Mouse (Mus musculus) frontal cortex, adult 2 months (tissue): Measurements from ENCODE around the gene Camk1g. TPM values are rescaled to one million over a fixed set of nuclear protein-coding genes. Genes with fewer than 3 reads are reported as not detected.

Experiments used
- DNase-seq, 2 experiments: peaks; one replicate each; pipeline ENCODE4 v3.0.0; 2022; ENCODE audit warnings: low spot score in 1 of 2; ENCODE audit errors: extremely low spot score in 1 of 2
- polyA plus RNA-seq: library from polyadenylated mRNA; depleted of rRNA; stranded (reverse); fragments of >200 nt; gene quantifications from 2 replicates; pipeline ENCODE4 v1.2.3, GENCODE M21; 2012

Camk1g gene
- polyA plus RNA-seq, 1 experiment = 28.4 TPM

DNA sequence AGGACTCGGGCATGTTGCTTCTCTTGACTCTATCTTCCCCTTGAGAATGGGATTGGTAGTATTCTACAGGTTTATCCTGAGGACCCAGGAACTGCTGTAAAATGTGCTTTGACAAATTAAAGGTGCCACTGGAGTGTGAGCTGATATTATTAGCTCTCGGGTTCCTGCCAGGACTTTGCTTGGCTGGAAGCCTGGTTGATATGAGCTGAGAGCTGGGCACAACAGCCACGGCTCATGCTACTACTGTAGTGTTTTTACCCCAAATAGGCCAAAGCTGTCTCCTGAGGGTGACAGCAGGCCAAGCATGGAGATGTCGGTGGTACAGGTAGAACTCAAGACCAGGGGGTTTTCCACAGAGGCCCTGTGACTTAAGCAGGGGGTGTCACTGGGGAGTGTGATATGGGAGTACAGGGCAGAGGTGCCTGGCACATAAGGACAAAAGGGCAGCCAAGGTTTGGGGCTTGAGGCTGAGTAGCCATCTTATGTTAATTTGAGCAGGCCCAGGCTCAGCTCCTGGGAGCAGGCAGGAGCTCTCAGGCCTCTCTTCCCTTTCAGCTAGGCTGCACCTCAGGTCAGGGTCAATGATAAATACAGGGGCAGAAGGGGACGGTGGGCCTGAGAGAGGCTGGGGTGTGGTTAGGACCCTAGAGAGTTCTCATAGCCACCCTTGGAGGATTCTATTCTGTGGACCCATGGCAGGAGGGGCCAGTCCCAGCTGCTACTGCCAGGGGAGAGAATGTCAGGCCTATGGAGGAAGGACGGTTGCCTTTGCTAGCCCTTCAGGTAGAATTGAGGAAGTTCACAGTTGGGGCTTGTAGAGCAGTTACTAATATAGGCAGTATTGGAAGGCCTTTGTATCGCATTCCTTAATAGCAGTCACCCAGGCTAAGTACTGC, 33.7 kb downstream of the Camk1g start:
- no peak for DNase-seq

GRCm38 (mm10) chr1:193334546-193334945, 35.6 kb downstream of the Camk1g start:
- no peak for DNase-seq

- DNase-seq = no peak
Observed at GRCm38 (mm10) chr1:193333776-193334175, 36.3 kb downstream of the Camk1g start.

GRCm38 (mm10) chr1:193332671-193333070, 37.4 kb downstream of the Camk1g start:
- peak; percentile 64 to 65 for DNase-seq

DNA sequence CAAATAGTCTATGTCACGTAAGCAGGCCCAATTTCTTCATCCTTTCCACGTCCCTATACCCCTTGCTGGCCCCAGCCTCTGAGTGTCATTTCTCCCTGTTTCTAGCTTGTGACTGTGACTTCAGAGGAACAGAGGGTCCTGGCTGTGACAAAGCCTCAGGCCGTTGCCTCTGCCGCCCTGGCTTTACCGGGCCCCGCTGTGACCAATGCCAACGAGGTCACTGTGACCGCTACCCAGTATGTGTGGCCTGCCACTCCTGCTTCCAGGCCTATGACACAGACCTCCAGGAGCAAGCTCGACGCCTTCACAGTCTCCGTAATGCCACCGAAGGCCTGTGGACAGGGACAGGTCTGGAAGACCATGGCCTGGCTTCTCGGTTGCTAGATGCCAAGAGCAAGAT, 38.1 kb downstream of the Camk1g start:
- no peak for DNase-seq

DNA sequence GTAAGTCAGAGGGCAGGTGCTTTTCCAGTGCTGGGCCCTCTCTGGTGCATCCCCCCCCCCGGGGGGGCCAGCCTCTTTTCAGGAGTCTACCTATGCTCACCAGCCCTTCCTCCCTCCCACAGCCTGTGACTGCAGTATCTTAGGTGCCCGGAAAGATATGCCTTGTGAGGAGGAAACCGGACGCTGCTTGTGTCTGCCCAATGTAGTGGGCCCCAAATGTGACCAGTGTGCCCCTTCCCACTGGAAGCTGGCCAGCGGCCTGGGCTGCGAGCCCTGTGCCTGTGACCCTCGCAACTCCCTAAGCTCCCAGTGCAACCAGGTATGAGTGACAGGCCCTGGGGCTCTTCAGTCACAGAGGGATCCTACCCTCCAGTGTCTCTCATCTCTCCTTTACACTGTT, 39.5 kb downstream of the Camk1g start:
- DNase-seq = no peak

GRCm38 (mm10) chr1:193330172-193330571, 39.9 kb downstream of the Camk1g start:
- DNase-seq = peak; percentile 74 to 91

DNA sequence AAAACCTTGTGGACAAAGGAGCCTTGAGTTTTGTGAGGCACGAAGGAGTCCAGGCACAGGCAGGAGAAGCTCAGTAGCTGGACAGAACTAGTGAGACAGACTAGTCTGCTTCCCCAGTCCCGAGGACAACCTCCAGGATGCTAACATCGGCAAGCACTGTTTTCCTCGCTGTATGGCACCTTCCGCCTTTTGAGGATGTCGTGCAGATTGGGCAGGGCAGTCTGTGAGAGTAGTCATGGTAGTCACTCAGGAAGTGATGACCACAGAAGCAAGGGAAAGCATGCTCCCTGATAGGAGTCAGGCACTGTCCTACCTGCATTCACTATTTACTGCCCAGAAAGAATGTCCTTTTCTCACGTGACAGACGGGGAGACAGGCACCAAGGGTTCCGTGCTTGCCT, 40.5 kb downstream of the Camk1g start:
- no peak for DNase-seq

GRCm38 (mm10) chr1:193327686-193328085, 42.4 kb downstream of the Camk1g start:
- DNase-seq = no peak

GRCm38 (mm10) chr1:193327216-193327615, 42.9 kb downstream of the Camk1g start:
- DNase-seq = no peak

GRCm38 (mm10) chr1:193326456-193327145, 43.5 kb downstream of the Camk1g start:
- DNase-seq = no peak

- DNase-seq = no peak
Observed at GRCm38 (mm10) chr1:193325891-193326290, 44.2 kb downstream of the Camk1g start.

DNA sequence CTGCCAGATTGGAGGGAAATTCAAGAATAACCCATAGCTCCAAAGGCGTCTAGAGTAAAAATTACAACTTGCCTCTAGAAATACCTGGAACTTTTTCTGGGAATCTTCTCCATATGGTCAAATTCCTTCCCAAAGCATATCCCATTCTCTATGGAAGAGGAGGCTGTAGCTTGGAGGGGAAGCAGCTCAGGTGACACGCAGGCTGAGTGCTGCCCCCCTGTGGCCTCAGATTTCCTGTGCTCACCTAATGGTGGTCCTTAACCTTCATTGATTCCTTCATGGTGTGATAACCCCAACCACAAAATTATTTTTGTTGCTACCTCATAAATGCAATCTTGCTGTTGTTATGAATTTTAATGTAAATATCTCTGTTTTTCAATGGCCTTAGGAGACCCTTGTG, 45.9 kb downstream of the Camk1g start:
- peak in 1 of 2 experiments; percentile 57 for DNase-seq

- DNase-seq = no peak
Observed at GRCm38 (mm10) chr1:193323686-193324085, 46.4 kb downstream of the Camk1g start.

GRCm38 (mm10) chr1:193320398-193320797, 49.7 kb downstream of the Camk1g start:
- DNase-seq = peak in 1 of 2 experiments; percentile 62

DNA sequence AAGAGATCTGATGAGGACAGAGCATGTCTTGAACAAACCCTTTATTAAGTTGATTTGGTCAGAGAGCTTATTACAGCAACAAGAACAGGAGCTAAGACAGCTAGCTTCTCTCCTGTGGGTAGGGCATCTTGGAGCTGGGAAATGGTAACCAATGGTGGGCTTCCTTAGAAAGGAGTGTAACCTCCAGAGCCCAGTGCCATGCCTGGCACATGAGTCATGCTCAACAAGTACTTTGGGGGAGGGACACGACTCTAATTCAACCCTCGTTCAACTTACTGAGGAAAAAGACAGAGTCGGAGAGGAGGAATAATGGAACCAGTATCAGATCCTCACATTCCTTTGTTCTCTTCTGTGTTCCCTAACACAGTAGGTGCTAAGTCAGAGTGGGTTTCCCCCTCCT, 50.4 kb downstream of the Camk1g start:
- no peak for DNase-seq

GRCm38 (mm10) chr1:193317159-193317559, 52.9 kb downstream of the Camk1g start:
- DNase-seq = peak in 1 of 2 experiments; percentile 53

- DNase-seq = peak in 1 of 2 experiments; percentile 45
Observed at GRCm38 (mm10) chr1:193316358-193316750, 53.7 kb downstream of the Camk1g start.

- DNase-seq = peak; percentile 45 to 68
Observed at GRCm38 (mm10) chr1:193315705-193316357, 54.3 kb downstream of the Camk1g start.

- no peak for DNase-seq
Observed at GRCm38 (mm10) chr1:193311596-193311995, 58.5 kb downstream of the Camk1g start.

DNA sequence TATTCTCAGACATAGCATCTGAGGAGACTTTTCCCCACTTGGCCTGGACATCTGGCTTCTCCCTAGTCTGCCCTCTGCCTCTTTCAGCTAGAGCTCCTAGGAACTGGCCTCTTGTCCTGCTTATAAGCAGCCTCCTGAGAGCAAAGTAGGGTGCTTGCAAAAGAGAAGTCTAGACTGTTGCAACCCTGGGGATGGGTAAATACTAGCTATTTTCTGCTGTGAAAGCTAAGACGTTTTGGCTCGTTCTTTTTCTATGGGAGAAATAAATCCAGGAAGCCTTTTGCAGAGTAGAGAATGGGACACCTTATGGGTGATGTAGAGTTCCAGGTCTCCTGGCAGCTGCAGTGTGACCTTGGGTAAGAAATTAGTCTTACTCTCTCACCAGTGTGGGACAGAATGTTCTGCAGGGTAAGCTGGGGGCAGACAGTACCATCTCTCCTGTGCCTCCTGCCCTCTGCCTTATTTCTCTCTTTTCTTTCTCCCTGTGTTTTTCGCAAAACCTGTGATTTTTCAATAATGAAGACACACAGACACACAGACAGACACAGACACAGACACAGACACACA, 59.5 kb downstream of the Camk1g start:
- DNase-seq = no peak
